Mouse (Mus musculus) liver, embryonic 14.5 days (tissue): ENCODE results near the gene Prkg1.

Experiments used
- CTCF ChIP-seq: IDR thresholded peaks from 2 replicates; pipeline ENCODE4 v1.5.1; 2016; ENCODE audit warnings: antibody characterized with exemption, low read depth, control low read depth
- EP300 ChIP-seq: IDR thresholded peaks from 2 replicates; pipeline ENCODE4 v1.6.1; 2016; ENCODE audit warnings: antibody characterized with exemption, low read depth

DNA sequence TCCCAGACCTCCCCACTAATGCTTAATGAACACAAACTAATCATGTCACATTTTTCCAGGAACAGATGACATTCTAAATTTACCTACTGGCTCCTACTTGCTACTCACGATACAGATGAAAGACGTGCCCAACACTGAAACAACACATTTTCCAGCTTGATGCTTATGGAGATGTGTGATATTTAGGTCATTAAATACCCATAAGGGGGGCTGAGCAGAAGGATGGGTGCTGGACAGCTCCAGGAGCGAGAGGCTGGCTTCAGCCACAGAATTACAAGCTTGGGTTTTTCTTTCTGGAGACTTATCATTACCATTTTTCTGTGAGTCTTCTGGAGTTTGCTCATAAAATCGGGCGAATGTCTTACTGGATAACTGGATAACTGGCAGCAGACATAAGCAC, 958.6 kb downstream of the Prkg1 start:
- no peak for TF ChIP-seq CTCF
- TF ChIP-seq EP300: no peak
